Mouse (Mus musculus) mouse embryonic stem cell (cell line): ENCODE measurements around the gene Piezo1.

Experiments used
- in situ Hi-C, 2 experiments: fragments of 300-500 bp; cut with MboI; formaldehyde crosslinking; loops; 1 replicate in 1 of 2; 3 replicates in 1 of 2; pipeline ENCODE4 v1.14.3; 2019 to 2020; ENCODE audit warnings: low sequenced_read_pairs in 2 of 2, low pct_unique_long_range_greater_than_20kb in 1 of 2, mixed read lengths in 1 of 2; ENCODE audit not compliant: unreplicated experiment in 1 of 2

Piezo1 gene

GRCm38 (mm10) chr8:122572751-122573150, 21.6 kb upstream of the Piezo1 start:
- in situ Hi-C loops, result no loop called here

- in situ Hi-C loops, result no loop called here
Observed at GRCm38 (mm10) chr8:122571750-122572267, 20.7 kb upstream of the Piezo1 start.

GRCm38 (mm10) chr8:122571153-122571552, 20.0 kb upstream of the Piezo1 start:
- in situ Hi-C loops, result no loop called here

GRCm38 (mm10) chr8:122569996-122570395, 18.9 kb upstream of the Piezo1 start:
- in situ Hi-C loops, result loop anchor here in 1 of 2 experiments (5.0 kb wide), 1 partner anchor 68 kb away; no protein-coding TSS in a partner anchor

GRCm38 (mm10) chr8:122569329-122569728, 18.2 kb upstream of the Piezo1 start:
- in situ Hi-C loops, result loop anchor here in 1 of 2 experiments (5.0 kb wide), 1 partner anchor 67 kb away; no protein-coding TSS in a partner anchor

- in situ Hi-C loops, result loop anchor here in 1 of 2 experiments (5.0 kb wide), 1 partner anchor 67 kb away; no protein-coding TSS in a partner anchor
Observed at GRCm38 (mm10) chr8:122568881-122569309, 17.8 kb upstream of the Piezo1 start.

- in situ Hi-C loops, result loop anchor here in 1 of 2 experiments (5.0 kb wide), 1 partner anchor 66 kb away; no protein-coding TSS in a partner anchor
Observed at GRCm38 (mm10) chr8:122568109-122568504, 17.0 kb upstream of the Piezo1 start.

GRCm38 (mm10) chr8:122567361-122568108, 16.4 kb upstream of the Piezo1 start, which contains the start of gene Cdt1:
Gene Cdt1 (plus strand): TSS chr8:122568015.
- in situ Hi-C loops, result loop anchor here in 1 of 2 experiments (5.0 kb wide), 1 partner anchor 65 kb away; no protein-coding TSS in a partner anchor

- in situ Hi-C loops, result loop anchor here in 1 of 2 experiments (5.0 kb wide), 1 partner anchor 64 kb away; no protein-coding TSS in a partner anchor
Observed at GRCm38 (mm10) chr8:122566766-122567165, 15.6 kb upstream of the Piezo1 start.

- in situ Hi-C loops, result loop anchor here in 1 of 2 experiments (5.0 kb wide), 1 partner anchor 62 kb away; no protein-coding TSS in a partner anchor
Observed at GRCm38 (mm10) chr8:122564363-122565352, 13.5 kb upstream of the Piezo1 start.

GRCm38 (mm10) chr8:122561199-122561598, 10.1 kb upstream of the Piezo1 start:
- in situ Hi-C loops, result no loop called here

- in situ Hi-C loops, result no loop called here
Observed at GRCm38 (mm10) chr8:122558671-122559349, 7.7 kb upstream of the Piezo1 start.

GRCm38 (mm10) chr8:122557248-122558038, 6.3 kb upstream of the Piezo1 start:
- in situ Hi-C loops, result no loop called here

GRCm38 (mm10) chr8:122556030-122557009, 5.2 kb upstream of the Piezo1 start:
- in situ Hi-C loops, result no loop called here

GRCm38 (mm10) chr8:122554786-122555185, 3.7 kb upstream of the Piezo1 start:
- in situ Hi-C loops, result no loop called here

- in situ Hi-C loops, result no loop called here
Observed at GRCm38 (mm10) chr8:122550995-122551264, 199 bp downstream of the Piezo1 start.
